Mouse (Mus musculus): ENCODE results near the gene Wwox.

Gene Wwox

DNA sequence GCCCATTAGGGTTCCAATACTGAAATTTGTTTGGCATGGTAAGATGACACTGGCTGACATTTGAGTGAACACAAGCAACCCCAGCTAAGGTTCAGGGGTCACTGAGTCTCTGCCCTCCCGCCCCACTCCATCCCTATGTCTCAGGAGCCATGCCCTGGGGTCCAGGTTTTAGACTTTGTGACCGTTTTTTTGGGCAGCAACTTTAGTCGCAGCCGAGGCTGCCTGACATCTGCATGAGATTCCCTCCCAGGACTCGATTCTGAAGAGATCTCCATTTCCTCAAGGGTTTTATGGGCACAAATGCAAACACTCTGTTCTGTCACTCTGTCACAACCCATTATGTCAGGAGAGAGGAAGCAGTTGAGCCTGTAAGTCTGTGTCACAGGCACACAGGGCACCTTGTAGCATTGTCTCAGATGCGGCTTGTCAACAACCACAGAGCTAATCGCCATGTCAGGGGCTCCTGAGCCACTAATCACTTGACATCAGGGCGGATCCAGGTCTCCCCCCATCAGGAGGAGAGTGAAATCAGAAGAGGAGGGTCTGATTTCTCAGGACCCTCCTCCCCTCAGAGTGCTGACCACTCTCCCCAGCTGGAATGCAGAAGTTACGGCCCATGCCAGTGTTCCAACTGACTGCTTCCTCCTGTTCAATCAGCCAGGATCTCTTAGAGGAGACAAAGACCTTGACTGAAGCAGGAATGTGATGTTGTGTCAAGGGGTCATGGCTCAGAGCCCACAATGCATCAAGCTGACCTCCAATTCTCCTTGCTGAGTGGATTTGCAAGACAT is 704.3 kb downstream of the Wwox start:
- peak in 1 of 2 experiments; percentile 51 for DNase-seq (ENCODE audit: inconsistent age in 2 of 2, low spot score in 1 of 2)

GRCm38 (mm10) chr8:115147006-115147405 is 707.6 kb downstream of the Wwox start:
- DNase-seq (ENCODE audit: inconsistent age in 2 of 2, low spot score in 1 of 2), result no peak

DNA sequence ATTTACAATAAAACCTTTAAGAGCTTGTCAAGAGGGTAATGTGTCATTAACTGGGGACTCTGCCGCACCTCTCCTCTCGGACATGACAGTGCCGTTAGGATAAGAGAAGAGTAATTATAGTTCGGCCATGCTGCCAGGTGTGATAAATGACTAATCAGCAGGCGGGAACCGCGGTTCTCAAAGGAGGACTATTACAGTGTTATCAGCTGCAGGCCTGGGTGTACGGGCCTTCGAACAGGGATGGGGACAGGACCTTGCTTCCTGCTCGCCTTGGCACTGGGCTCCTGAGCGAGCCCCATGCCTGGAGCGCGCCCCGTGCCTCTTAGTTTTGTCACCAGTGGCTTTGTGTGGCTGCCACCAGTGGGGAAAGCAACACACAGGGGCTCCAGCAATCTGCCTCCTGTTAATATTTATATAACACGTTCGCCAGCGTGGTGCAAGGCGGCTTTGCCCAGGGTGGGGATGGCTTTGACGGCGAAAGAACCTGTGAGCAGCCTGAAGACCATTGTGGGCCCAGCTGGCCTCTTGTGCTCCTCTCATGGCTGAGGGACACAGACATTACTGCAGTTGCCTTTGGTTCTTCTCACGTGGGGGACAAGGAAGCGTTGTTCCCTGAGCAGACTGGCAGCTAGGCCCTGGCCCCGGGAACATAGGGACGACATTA is 711.1 kb downstream of the Wwox start:
- DNase-seq (ENCODE audit: inconsistent age in 2 of 2, low spot score in 1 of 2), result no peak

GRCm38 (mm10) chr8:115151416-115151815 is 712.0 kb downstream of the Wwox start:
- no peak for DNase-seq (ENCODE audit: inconsistent age in 2 of 2, low spot score in 1 of 2)

- DNase-seq (ENCODE audit: inconsistent age in 2 of 2, low spot score in 1 of 2), result no peak
Measured at GRCm38 (mm10) chr8:115154096-115154495, 714.6 kb downstream of the Wwox start.

DNA sequence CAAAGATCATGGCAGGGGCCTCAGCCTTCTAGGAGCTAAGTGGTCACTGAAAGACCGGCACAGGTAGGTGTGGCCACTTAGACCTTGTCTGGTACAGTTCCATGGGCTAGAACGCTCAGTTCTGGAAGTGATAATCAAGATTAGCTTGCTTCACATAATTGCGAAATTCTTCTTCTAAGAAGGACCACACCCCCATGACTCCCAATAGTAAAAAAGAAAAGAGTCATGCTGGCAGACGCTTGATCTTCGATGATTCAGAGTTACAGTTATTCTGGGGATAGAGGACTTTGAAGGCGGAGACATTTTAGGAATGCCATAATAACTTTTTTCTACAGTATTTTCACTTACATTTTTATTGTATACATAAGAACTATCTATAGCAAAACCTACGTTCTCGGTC is 716.7 kb downstream of the Wwox start:
- peak in 1 of 2 experiments; percentile 72 for DNase-seq (ENCODE audit: inconsistent age in 2 of 2, low spot score in 1 of 2)

DNA sequence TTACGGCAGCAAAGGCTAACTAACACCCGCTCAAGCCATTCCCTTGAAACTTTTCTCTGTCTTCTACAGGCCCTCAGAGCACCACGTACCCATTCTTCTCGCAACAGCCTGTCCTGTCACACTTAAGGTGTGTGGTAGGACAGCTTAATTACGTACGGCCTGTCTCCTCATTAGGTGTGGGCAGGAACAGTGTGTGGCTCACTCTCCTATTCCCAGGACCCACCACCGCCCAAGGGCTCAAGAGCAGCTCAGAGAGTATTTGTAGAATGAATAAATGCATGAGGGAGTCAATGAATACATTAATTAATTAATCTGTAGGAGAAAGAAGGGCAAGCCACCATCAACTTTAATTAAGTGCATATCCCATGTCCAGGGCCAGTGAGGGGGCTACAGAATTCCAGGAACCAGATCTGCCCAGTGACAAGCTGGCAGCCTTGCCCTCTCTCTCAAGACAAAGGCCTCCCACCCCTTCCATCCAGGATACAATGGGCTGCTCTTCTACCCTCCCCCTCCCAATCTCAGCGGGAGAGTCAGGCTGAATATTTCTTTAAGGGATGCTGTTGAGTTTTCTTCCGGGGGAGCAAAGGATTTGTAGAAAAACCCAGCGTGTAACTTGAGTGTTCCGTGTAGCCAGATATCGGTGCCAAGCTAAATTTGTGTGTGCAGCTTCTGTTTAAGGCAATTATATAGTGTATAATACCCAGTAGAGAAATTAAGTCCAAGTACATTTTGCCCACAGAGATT is 718.7 kb downstream of the Wwox start:
- no peak for DNase-seq (ENCODE audit: inconsistent age in 2 of 2, low spot score in 1 of 2)

- DNase-seq (ENCODE audit: inconsistent age in 2 of 2, low spot score in 1 of 2), result peak; percentile 23 to 49
Measured at GRCm38 (mm10) chr8:115158721-115159111, 719.3 kb downstream of the Wwox start.

DNA sequence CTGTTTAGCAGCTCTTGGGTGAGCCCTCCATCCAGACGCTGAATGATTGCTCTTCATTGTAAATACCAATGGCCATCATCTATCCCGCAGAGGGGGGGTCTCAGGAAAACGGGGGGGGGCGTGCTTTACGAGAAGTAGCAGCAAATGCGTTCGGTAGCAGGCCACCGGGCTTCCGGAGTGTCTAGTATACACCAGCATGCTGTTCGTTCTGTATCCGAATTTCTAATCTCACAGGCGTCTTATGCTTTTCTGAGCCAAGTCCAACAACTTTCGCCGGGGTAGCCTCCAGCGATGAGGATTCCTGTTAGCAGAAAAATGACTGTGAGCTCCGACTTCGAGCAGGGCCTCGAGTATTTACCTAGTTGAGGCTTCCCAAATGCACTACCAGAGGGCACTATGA is 719.8 kb downstream of the Wwox start:
- peak; percentile 31 to 74 for DNase-seq (ENCODE audit: inconsistent age in 2 of 2, low spot score in 1 of 2)

- DNase-seq (ENCODE audit: inconsistent age in 2 of 2, low spot score in 1 of 2), result peak; percentile 60 to 87
Measured at GRCm38 (mm10) chr8:115159711-115160374, 720.4 kb downstream of the Wwox start.

DNA sequence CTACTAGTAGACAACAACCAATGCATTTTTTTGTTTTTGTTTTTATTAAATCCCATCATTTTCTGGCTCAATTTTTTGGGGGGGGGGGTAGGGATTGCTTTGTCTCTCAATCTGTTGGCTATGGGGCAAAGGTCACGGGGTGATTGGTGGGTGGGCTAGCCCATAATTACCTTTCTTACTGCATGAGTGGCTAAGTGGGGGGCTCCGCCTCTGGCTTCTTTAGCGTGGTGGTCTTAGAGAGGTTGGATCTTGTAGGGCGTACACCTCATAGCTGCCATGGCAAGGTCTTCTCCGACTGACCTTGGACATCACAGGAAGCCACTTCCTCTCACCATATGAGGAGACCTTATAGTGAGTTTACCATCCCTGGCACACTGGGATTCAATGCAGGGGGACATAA is 721.0 kb downstream of the Wwox start:
- DNase-seq (ENCODE audit: inconsistent age in 2 of 2, low spot score in 1 of 2), result peak; percentile 19 to 38

- no peak for DNase-seq (ENCODE audit: inconsistent age in 2 of 2, low spot score in 1 of 2)
Measured at GRCm38 (mm10) chr8:115161520-115161919, 722.1 kb downstream of the Wwox start.

GRCm38 (mm10) chr8:115164872-115165271 is 725.4 kb downstream of the Wwox start:
- peak in 1 of 2 experiments; percentile 55 for DNase-seq (ENCODE audit: inconsistent age in 2 of 2, low spot score in 1 of 2)

GRCm38 (mm10) chr8:115173634-115174081 is 734.2 kb downstream of the Wwox start:
- DNase-seq (ENCODE audit: inconsistent age in 2 of 2, low spot score in 1 of 2), result no peak

GRCm38 (mm10) chr8:115185431-115185964 is 746.0 kb downstream of the Wwox start:
- no peak for DNase-seq (ENCODE audit: inconsistent age in 2 of 2, low spot score in 1 of 2)

DNA sequence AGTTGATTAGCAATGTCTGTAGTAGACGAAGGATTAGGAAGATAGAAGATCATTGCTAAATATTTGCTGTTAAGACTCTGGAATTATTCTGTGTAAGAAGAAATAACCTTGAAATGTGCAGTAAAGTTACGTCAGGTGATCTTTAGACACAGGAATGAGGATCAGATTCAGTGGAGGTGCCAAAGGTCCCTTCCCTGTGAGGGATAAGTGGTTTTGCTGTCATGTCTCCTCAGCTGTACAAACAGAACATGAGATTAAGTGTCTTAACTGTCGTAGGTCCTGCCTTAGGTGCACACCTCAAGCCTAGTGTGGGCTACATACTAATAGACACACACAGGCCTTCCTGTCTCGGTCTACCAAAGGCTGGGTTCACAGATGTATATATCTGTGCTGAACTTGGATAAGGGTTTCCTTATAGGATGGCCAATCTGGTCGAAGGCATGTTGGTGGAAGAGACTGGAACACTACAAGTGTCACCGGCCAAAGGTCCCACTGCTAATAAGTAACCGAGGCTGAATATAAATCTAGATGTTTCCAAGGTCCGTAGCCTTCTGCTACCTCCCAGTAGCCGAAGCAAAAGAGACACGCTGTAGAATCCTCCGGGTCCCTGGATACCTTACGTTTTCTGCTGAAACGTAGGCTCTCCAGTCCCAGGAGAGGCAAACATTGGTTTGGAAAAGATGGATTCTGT is 746.8 kb downstream of the Wwox start:
- DNase-seq (ENCODE audit: inconsistent age in 2 of 2, low spot score in 1 of 2), result peak in 1 of 2 experiments; percentile 51

- DNase-seq (ENCODE audit: inconsistent age in 2 of 2, low spot score in 1 of 2), result no peak
Measured at GRCm38 (mm10) chr8:115186882-115187281, 747.4 kb downstream of the Wwox start.

GRCm38 (mm10) chr8:115188446-115188845 is 749.0 kb downstream of the Wwox start:
- DNase-seq (ENCODE audit: inconsistent age in 2 of 2, low spot score in 1 of 2), result no peak

- no peak for DNase-seq (ENCODE audit: inconsistent age in 2 of 2, low spot score in 1 of 2)
Measured at GRCm38 (mm10) chr8:115189836-115190235, 750.4 kb downstream of the Wwox start.

GRCm38 (mm10) chr8:115193767-115194166 is 754.3 kb downstream of the Wwox start:
- no peak for DNase-seq (ENCODE audit: inconsistent age in 2 of 2, low spot score in 1 of 2)

Data from adrenal gland, adult (tissue).